Mouse (Mus musculus): Measurements from ENCODE around the gene Plekha4. TPM values are rescaled to one million over a fixed set of nuclear protein-coding genes. Genes with fewer than 3 reads are reported as not detected.

The Plekha4 gene
- polyA plus RNA-seq, 1 experiment from 2014 or later: 0.80 TPM

DNA sequence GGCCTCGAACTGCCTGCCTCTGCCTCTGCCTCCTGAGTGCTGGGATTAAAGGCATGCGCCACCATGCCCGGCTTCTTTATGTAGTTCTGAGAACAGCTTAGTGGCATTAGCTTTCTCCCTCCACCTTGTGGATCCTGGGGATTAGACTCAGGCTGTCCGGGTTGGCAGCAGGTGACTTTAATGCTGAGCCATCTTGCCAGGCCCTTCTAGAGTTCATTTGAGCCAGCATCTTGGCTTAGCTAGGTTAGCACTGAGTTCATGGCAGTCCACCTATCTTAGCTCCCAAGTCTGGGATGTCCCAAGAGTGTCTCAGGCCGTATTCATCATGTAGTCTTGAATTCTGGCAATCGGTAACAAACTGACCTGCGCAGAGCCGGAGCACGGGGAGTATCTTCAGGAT, 39.3 kb downstream of the Plekha4 start:
- Histone ChIP-seq H3K9ac (ENCODE audit: low read length) (no peak overlapping the region), H3K4me2 (ENCODE audit: low read depth, low read length, severe bottlenecking) (no peak overlapping the region), H3K36me3 (ENCODE audit: control insufficient read depth, insufficient read depth, low read length) (no peaks in the 10 kb centered on the region), H3K27ac (ENCODE audit: low read depth, low read length) (no peak overlapping the region), H3K27me3 (ENCODE audit: control insufficient read depth, insufficient read depth, low read length) (no peaks in the 10 kb centered on the region), H3K4me1 (replicated peaks; ENCODE audit: control insufficient read depth, insufficient read depth, low read length) (no peaks in the 10 kb centered on the region), H3K9me3 (ENCODE audit: control insufficient read depth, low read length) (no peaks in the 10 kb centered on the region), H3K4me3 (ENCODE audit: low read depth, low read length) (no peak overlapping the region)
- WGBS: 87% methylated on average over 9 of the region's 9 CpGs
- DNase-seq (ENCODE audit: low spot score) (no peak), ATAC-seq (replicated peaks; ENCODE audit: low FRiP score) (no peak)

DNA sequence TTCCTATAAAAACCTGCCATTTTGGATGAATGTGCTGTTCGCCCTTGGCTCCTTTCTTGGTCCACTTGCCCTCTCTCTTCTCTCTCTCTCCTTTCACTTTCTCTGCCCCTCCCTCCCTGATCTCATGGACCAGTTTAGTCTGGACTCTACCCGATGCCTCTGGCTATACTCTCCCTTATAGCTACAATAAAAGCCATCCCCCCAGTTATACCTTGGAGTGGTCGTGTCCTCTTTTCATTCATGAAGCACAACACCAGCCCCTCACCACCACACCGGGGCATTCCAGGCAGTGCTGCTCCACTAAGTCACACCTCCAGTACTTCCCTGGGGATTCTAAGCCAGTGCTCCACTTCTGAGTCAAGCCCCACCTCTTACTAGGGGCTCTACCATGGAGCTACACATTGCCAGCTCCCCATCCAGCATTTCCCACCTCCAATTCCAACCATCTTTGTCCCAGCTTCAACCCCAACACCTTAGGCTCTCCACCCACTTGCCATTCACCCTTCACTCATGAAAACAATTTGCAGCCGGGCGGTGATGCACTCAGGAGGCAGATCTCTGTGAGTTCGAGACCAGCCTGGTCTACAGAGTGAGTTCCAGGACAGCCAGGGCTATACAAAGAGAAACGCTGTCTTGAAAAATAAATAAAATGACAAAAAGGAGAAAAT, 41.1 kb downstream of the Plekha4 start:
- WGBS: 68% methylated on average over 8 of the region's 8 CpGs
- Histone ChIP-seq H3K4me1 (replicated peaks; ENCODE audit: control insufficient read depth, insufficient read depth, low read length) (peaks cover 7% of the 10 kb centered on the region; the same call in 1 of the 2 replicates), H3K9me3 (ENCODE audit: control insufficient read depth, low read length) (no peaks in the 10 kb centered on the region), H3K36me3 (ENCODE audit: control insufficient read depth, insufficient read depth, low read length) (no peaks in the 10 kb centered on the region), H3K4me3 (ENCODE audit: low read depth, low read length) (no peak overlapping the region), H3K9ac (ENCODE audit: low read length) (no peak overlapping the region), H3K4me2 (ENCODE audit: low read depth, low read length, severe bottlenecking) (no peak overlapping the region), H3K27me3 (ENCODE audit: control insufficient read depth, insufficient read depth, low read length) (no peaks in the 10 kb centered on the region), H3K27ac (ENCODE audit: low read depth, low read length) (no peak overlapping the region; the same call in 1 of the 2 replicates)
- peak; percentile 30 for DNase-seq (ENCODE audit: low spot score)
- ATAC-seq (replicated peaks; ENCODE audit: low FRiP score): no peak

DNA sequence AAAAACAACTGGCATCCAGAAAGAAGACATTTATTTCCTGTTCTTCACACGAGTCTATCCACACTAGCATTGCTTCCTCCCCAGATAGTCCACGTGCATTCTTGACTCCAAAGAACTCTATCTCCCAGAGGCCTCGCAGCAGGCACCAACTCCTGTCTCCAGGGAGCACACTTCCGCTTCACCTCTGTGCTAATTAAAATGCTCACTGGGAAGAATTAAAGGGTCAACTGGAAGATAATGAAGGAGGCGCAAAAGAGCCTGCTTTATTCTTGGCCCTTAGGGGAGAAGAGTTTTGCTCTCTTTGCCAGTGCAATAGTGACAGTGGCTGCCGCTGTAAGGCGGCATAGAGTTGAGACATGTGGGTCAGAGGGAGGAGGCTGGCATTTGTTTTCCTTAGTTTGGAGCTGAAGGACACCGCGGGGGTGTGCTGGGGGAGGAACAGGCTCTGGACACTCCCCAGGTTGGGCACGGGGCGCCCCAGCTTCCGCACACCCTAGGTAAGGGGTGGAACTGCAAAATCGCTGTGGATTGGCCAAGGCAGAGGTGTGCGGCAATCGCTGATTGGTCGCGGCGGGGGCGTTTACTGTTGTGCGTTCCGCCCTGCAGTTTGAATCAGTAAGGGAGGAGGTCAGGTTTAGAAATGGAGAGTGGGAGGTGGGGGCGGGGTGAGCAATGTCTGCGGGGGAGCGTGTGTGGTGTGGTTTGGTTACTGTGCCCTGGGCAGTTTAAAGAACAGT, 41.8 kb downstream of the Plekha4 start:
- H3K4me1 ChIP-seq (replicated peaks; ENCODE audit: control insufficient read depth, insufficient read depth, low read length): peaks cover 7% of the 10 kb centered on the region; the same call in 1 of the 2 replicates
- H3K9ac ChIP-seq (ENCODE audit: low read length): peak overlapping the region; percentile 47
- no peaks in the 10 kb centered on the region for H3K27me3 ChIP-seq (ENCODE audit: control insufficient read depth, insufficient read depth, low read length)
- peak overlapping the region; percentile 33 for H3K4me3 ChIP-seq (ENCODE audit: low read depth, low read length)
- WGBS: under 1% methylated on average over 24 of the region's 24 CpGs
- ATAC-seq (replicated peaks; ENCODE audit: low FRiP score) (peak; percentile 95), DNase-seq (ENCODE audit: low spot score) (peak; percentile 93)
- H3K4me2 ChIP-seq (ENCODE audit: low read depth, low read length, severe bottlenecking): peak overlapping the region; percentile 74
- peak overlapping the region; percentile 57; the same call in 1 of the 2 replicates for H3K27ac ChIP-seq (ENCODE audit: low read depth, low read length)
- H3K9me3 ChIP-seq (ENCODE audit: control insufficient read depth, low read length): no peaks in the 10 kb centered on the region
- H3K36me3 ChIP-seq (ENCODE audit: control insufficient read depth, insufficient read depth, low read length): no peaks in the 10 kb centered on the region; the same call in 1 of the 2 replicates

DNA sequence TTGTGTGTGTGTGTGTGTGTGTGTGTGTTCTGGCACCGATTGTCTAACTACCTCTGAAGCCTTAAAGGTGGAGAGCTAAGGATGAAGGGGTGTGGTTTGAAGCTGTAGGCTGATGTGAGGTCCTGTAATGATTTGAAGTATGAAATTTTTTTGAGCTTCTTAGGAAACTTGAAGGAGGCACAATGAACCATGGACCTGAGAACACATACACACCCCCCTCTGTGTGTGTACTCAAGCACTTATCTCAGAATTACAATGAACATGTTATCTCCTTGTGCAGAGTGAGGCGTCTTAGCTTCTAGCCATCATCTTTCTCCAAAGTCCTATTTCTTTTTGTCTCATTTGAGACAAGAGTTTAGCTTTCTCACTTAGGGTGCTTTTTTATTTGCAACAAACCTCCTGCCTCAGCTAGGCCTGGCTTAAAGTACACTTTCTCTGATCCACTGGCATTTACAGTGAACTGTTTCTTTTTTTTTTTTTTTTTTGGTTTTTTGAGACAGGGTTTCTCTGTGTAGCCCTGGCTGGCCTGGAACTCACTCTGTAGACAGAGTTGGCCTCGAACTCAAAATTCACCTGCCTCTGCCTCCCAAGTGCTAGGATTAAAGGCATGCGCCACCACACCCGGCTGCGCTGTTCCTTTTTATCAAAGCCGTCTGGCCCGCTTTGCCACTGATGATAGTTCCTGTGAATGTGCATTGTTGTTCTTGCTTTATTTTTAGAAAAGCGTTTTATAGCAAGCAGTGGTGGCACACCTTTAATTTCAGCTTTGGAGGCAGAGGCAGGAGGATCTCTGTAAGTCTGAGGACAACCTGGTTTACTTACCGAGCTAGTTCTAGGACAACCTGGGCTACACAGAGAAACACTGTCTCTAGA, 42.7 kb downstream of the Plekha4 start:
- 79% methylated on average over 10 of the region's 10 CpGs for WGBS

DNA sequence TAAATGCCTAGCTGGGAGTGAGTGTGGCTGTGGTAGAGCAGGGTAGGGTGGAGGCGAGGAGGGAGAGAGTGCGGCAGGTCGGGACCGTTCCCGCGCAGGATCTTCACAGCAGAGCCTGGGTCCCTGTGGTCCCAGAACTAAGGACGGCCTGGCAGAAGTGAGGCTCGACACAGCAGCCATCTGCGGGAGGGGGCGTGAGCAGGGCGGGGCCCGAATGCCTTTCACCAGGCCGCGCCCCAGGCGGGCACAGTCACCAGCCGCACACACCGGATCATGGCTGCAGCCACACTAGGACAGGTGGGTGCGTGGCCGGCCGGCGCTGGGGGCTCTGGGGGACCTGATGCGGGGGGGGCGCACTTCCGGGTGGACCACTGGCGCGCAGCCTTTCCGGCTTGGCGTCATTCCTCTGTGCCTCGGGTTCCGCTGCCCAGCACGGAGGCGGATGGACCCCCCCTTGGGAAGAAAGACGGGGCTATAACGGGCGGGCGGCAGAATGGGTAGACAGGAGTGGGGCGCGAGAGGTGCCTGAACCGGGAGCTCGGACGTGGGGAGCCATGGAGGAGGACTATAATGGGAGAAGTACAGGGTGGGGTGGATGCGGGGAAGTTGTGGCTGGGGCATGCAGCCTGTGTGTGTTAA, 44.1 kb downstream of the Plekha4 start, which contains the start of gene Bcat2:
TSS of gene Bcat2 (plus strand) at position 51 of the 639 bp plus-strand sequence.
- Histone ChIP-seq H3K4me3 (ENCODE audit: low read depth, low read length) (peak within 1 kb of the TSS; percentile 53), H3K4me2 (ENCODE audit: low read depth, low read length, severe bottlenecking) (peak within 1 kb of the TSS; percentile 66), H3K9me3 (ENCODE audit: control insufficient read depth, low read length) (no peaks in the 10 kb centered on the region), H3K4me1 (replicated peaks; ENCODE audit: control insufficient read depth, insufficient read depth, low read length) (peaks cover 7% of the 10 kb centered on the region; the same call in 1 of the 2 replicates), H3K9ac (ENCODE audit: low read length) (peak within 1 kb of the TSS; percentile 81), H3K27ac (ENCODE audit: low read depth, low read length) (peak within 1 kb of the TSS; percentile 44), H3K36me3 (ENCODE audit: control insufficient read depth, insufficient read depth, low read length) (no peaks in the 10 kb centered on the region; the same call in 1 of the 2 replicates), H3K27me3 (ENCODE audit: control insufficient read depth, insufficient read depth, low read length) (no peaks in the 10 kb centered on the region)
- WGBS: under 1% methylated on average over 42 of the region's 42 CpGs
- DNase-seq (ENCODE audit: low spot score) (peak; percentile 86), ATAC-seq (replicated peaks; ENCODE audit: low FRiP score) (peak; percentile 75)

More for the DNA sequence above, 42.7 kb downstream of the Plekha4 start:
- DNase-seq (ENCODE audit: low spot score) (no peak), ATAC-seq (replicated peaks; ENCODE audit: low FRiP score) (no peak)
- peak overlapping the region; percentile 47 for H3K9ac ChIP-seq (ENCODE audit: low read length)
- H3K27ac ChIP-seq (ENCODE audit: low read depth, low read length): peak overlapping the region; percentile 57; the same call in 1 of the 2 replicates
- peak overlapping the region; percentile 33; the same call in 1 of the 2 replicates for H3K4me3 ChIP-seq (ENCODE audit: low read depth, low read length)
- no peaks in the 10 kb centered on the region for H3K27me3 ChIP-seq (ENCODE audit: control insufficient read depth, insufficient read depth, low read length)
- no peaks in the 10 kb centered on the region for H3K9me3 ChIP-seq (ENCODE audit: control insufficient read depth, low read length)
- peaks cover 7% of the 10 kb centered on the region; the same call in 1 of the 2 replicates for H3K4me1 ChIP-seq (replicated peaks; ENCODE audit: control insufficient read depth, insufficient read depth, low read length)
- H3K36me3 ChIP-seq (ENCODE audit: control insufficient read depth, insufficient read depth, low read length): no peaks in the 10 kb centered on the region; the same call in 1 of the 2 replicates
- peak overlapping the region; percentile 74 for H3K4me2 ChIP-seq (ENCODE audit: low read depth, low read length, severe bottlenecking)

DNA sequence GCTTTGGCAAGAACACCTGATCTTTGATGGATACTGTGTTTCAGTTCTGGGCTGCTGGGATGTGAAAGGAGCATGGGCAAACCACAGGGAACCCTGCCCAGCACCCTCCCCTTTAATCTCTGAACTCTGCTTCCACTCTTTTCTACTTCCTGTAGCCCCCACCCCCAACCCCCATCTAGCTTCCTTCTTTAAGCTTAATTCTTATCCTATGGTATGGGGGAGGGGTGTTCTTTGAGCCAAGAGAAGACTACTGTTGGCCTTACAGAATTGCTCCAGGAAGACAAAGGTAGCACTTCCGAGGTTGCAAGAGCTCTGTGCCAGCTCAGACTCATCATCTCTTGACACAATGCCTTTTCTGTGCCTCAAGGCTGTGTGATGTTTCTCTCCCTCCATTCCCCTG, 45.8 kb downstream of the Plekha4 start:
- Histone ChIP-seq H3K4me3 (ENCODE audit: low read depth, low read length) (no peak overlapping the region), H3K4me1 (replicated peaks; ENCODE audit: control insufficient read depth, insufficient read depth, low read length) (peaks cover 7% of the 10 kb centered on the region; the same call in 1 of the 2 replicates), H3K36me3 (ENCODE audit: control insufficient read depth, insufficient read depth, low read length) (no peaks in the 10 kb centered on the region; the same call in 1 of the 2 replicates), H3K4me2 (ENCODE audit: low read depth, low read length, severe bottlenecking) (no peak overlapping the region), H3K9ac (ENCODE audit: low read length) (no peak overlapping the region), H3K27ac (ENCODE audit: low read depth, low read length) (no peak overlapping the region), H3K9me3 (ENCODE audit: control insufficient read depth, low read length) (no peaks in the 10 kb centered on the region), H3K27me3 (ENCODE audit: control insufficient read depth, insufficient read depth, low read length) (no peaks in the 10 kb centered on the region)
- DNase-seq (ENCODE audit: low spot score): no peak
- ATAC-seq (replicated peaks; ENCODE audit: low FRiP score): no peak
- WGBS: 71% methylated on average over 1 of the region's 1 CpGs

DNA sequence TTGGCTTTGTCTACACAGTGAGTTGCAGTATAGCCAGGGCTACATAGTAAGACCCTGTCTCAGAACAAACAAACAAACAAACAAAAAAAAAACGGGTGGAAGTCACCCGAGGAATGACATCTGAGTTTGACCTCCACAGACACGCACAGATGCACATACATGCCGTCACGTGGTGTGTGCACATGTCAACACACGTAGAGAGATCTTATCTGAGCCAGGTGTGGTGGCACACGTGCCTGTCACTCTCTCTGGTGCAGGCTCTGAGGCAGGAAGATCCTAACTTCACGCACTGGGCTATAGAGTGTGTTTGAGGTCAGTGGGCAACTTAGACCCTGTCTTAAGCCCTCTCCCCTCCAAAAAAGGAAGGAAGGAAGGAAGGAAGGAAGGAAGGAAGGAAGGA, 47.8 kb downstream of the Plekha4 start:
- H3K27ac ChIP-seq (ENCODE audit: low read depth, low read length): no peak overlapping the region
- no peak overlapping the region for H3K4me3 ChIP-seq (ENCODE audit: low read depth, low read length)
- WGBS: 85% methylated on average over 8 of the region's 8 CpGs
- no peak overlapping the region for H3K9ac ChIP-seq (ENCODE audit: low read length)
- ATAC-seq (replicated peaks; ENCODE audit: low FRiP score) (no peak), DNase-seq (ENCODE audit: low spot score) (no peak)
- H3K4me1 ChIP-seq (replicated peaks; ENCODE audit: control insufficient read depth, insufficient read depth, low read length): peaks cover 7% of the 10 kb centered on the region; the same call in 1 of the 2 replicates
- H3K9me3 ChIP-seq (ENCODE audit: control insufficient read depth, low read length): no peaks in the 10 kb centered on the region
- H3K36me3 ChIP-seq (ENCODE audit: control insufficient read depth, insufficient read depth, low read length): no peaks in the 10 kb centered on the region; the same call in 1 of the 2 replicates
- H3K27me3 ChIP-seq (ENCODE audit: control insufficient read depth, insufficient read depth, low read length): no peaks in the 10 kb centered on the region
- H3K4me2 ChIP-seq (ENCODE audit: low read depth, low read length, severe bottlenecking): no peak overlapping the region
